Mouse (Mus musculus): ENCODE data around the gene Pih1d1. TPM values are rescaled to one million over a fixed set of nuclear protein-coding genes. Genes with fewer than 3 reads are reported as not detected.
"Not testable (repeated sequence)": the region's sequence is repeated elsewhere in the genome, so short reads cannot be mapped to it uniquely, and the experiment has no call there.

The Pih1d1 gene
- polyA plus RNA-seq, 1 experiment from 2014 or later, result 90.4 TPM

- Histone ChIP-seq H3K36me3 (peaks cover 20% of the 10 kb centered on the region), H3K4me3 (no peak overlapping the region), H3K4me2 (replicated peaks) (no peak overlapping the region), H3K27ac (peak overlapping the region; percentile 17; the same call in 1 of the 2 replicates), H3K9ac (no peak overlapping the region), H3K4me1 (peaks cover 16% of the 10 kb centered on the region), H3K27me3 (no peaks in the 10 kb centered on the region), H3K9me3 (no peaks in the 10 kb centered on the region)
- no peak for ATAC-seq (ENCODE audit: insufficient number of reproducible peaks, insufficient read depth, low FRiP score, low TSS enrichment)
- WGBS, result 37% methylated on average over 11 of the region's 11 CpGs
Observed at GRCm38 (mm10) chr7:45151303-45151702, 2.8 kb upstream of the Pih1d1 start.

GRCm38 (mm10) chr7:45153052-45153451 is 1.1 kb upstream of the Pih1d1 start:
- not testable (repeated sequence) for H3K4me3 ChIP-seq; H3K27ac ChIP-seq; ATAC-seq (ENCODE audit: insufficient number of reproducible peaks, insufficient read depth, low FRiP score, low TSS enrichment); H3K9me3 ChIP-seq; H3K9ac ChIP-seq; H3K27me3 ChIP-seq
- Histone ChIP-seq H3K36me3 (peaks cover 12% of the 10 kb centered on the region), H3K4me1 (peaks cover 16% of the 10 kb centered on the region), H3K4me2 (replicated peaks) (0 out of 2 replicates have a peak overlapping the region, but pooled peaks have one; percentile 74)
- 97% methylated on average over 2 of the region's 2 CpGs for WGBS

GRCm38 (mm10) chr7:45153586-45153985 is 517 bp upstream of the Pih1d1 start:
- WGBS, result 2% methylated on average over 5 of the region's 5 CpGs
- H3K36me3 ChIP-seq, result peaks cover 15% of the 10 kb centered on the region
- H3K4me2 ChIP-seq (replicated peaks), result peak overlapping the region; percentile 74
- no peaks in the 10 kb centered on the region for H3K27me3 ChIP-seq
- peak overlapping the region; percentile 60 for H3K4me3 ChIP-seq
- H3K4me1 ChIP-seq, result peaks cover 16% of the 10 kb centered on the region
- H3K9me3 ChIP-seq, result no peaks in the 10 kb centered on the region
- H3K27ac ChIP-seq, result peak overlapping the region; percentile 95
- no peak for ATAC-seq (ENCODE audit: insufficient number of reproducible peaks, insufficient read depth, low FRiP score, low TSS enrichment)
- H3K9ac ChIP-seq, result peak overlapping the region; percentile 78

GRCm38 (mm10) chr7:45154993-45155514 is 951 bp downstream of the Pih1d1 start:
- WGBS, result 79% methylated on average over 12 of the region's 12 CpGs
- peaks cover 16% of the 10 kb centered on the region for H3K4me1 ChIP-seq
- H3K4me2 ChIP-seq (replicated peaks), result peak overlapping the region; percentile 74
- H3K27ac ChIP-seq, result peak overlapping the region; percentile 95; the same call in 1 of the 2 replicates
- no peaks in the 10 kb centered on the region for H3K9me3 ChIP-seq
- H3K4me3 ChIP-seq, result peak overlapping the region; percentile 60
- peaks cover 28% of the 10 kb centered on the region for H3K36me3 ChIP-seq
- ATAC-seq (ENCODE audit: insufficient number of reproducible peaks, insufficient read depth, low FRiP score, low TSS enrichment), result no peak
- no peaks in the 10 kb centered on the region for H3K27me3 ChIP-seq
- H3K9ac ChIP-seq, result no peak overlapping the region; the same call in 1 of the 2 replicates

GRCm38 (mm10) chr7:45155590-45155989 is 1.5 kb downstream of the Pih1d1 start:
- ATAC-seq (ENCODE audit: insufficient number of reproducible peaks, insufficient read depth, low FRiP score, low TSS enrichment), result no peak
- Histone ChIP-seq H3K27ac (no peak overlapping the region), H3K9me3 (no peaks in the 10 kb centered on the region), H3K9ac (no peak overlapping the region), H3K27me3 (no peaks in the 10 kb centered on the region), H3K4me1 (peaks cover 14% of the 10 kb centered on the region), H3K4me2 (replicated peaks) (peak overlapping the region; percentile 74; the same call in 1 of the 2 replicates), H3K36me3 (peaks cover 34% of the 10 kb centered on the region), H3K4me3 (no peak overlapping the region)
- 82% methylated on average over 9 of the region's 9 CpGs for WGBS

GRCm38 (mm10) chr7:45156206-45156605 is 2.1 kb downstream of the Pih1d1 start:
- Histone ChIP-seq H3K4me1 (peaks cover 8% of the 10 kb centered on the region), H3K36me3 (peaks cover 40% of the 10 kb centered on the region), H3K9ac (no peak overlapping the region), H3K4me3 (no peak overlapping the region), H3K9me3 (no peaks in the 10 kb centered on the region), H3K27ac (no peak overlapping the region), H3K27me3 (no peaks in the 10 kb centered on the region), H3K4me2 (replicated peaks) (no peak overlapping the region)
- WGBS, result 95% methylated on average over 15 of the region's 15 CpGs
- ATAC-seq (ENCODE audit: insufficient number of reproducible peaks, insufficient read depth, low FRiP score, low TSS enrichment), result no peak

- H3K4me3 ChIP-seq, result no peak overlapping the region
- peaks cover 7% of the 10 kb centered on the region for H3K4me1 ChIP-seq
- H3K27ac ChIP-seq, result no peak overlapping the region
- H3K9me3 ChIP-seq, result no peaks in the 10 kb centered on the region
- H3K9ac ChIP-seq, result no peak overlapping the region; the same call in 1 of the 2 replicates
- 86% methylated on average over 14 of the region's 14 CpGs for WGBS
- H3K36me3 ChIP-seq, result peaks cover 41% of the 10 kb centered on the region
- ATAC-seq (ENCODE audit: insufficient number of reproducible peaks, insufficient read depth, low FRiP score, low TSS enrichment), result no peak
- H3K27me3 ChIP-seq, result peaks cover 2% of the 10 kb centered on the region; the same call in 1 of the 2 replicates
- H3K4me2 ChIP-seq (replicated peaks), result no peak overlapping the region
Observed at GRCm38 (mm10) chr7:45157459-45157858, 3.4 kb downstream of the Pih1d1 start.

GRCm38 (mm10) chr7:45158991-45159390 is 4.9 kb downstream of the Pih1d1 start:
- Histone ChIP-seq H3K36me3 (peaks cover 41% of the 10 kb centered on the region), H3K9me3 (no peaks in the 10 kb centered on the region), H3K27me3 (peaks cover 17% of the 10 kb centered on the region), H3K4me1 (peaks cover 4% of the 10 kb centered on the region; the same call in 1 of the 2 replicates), H3K9ac (no peak overlapping the region), H3K4me3 (no peak overlapping the region), H3K27ac (no peak overlapping the region), H3K4me2 (replicated peaks) (no peak overlapping the region)
- 92% methylated on average over 6 of the region's 6 CpGs for WGBS
- no peak for ATAC-seq (ENCODE audit: insufficient number of reproducible peaks, insufficient read depth, low FRiP score, low TSS enrichment)

- WGBS, result 92% methylated on average over 6 of the region's 6 CpGs
- H3K4me2 ChIP-seq (replicated peaks), result no peak overlapping the region
- no peak overlapping the region for H3K4me3 ChIP-seq
- H3K9me3 ChIP-seq, result no peaks in the 10 kb centered on the region
- H3K27ac ChIP-seq, result no peak overlapping the region
- H3K36me3 ChIP-seq, result peaks cover 41% of the 10 kb centered on the region
- ATAC-seq (ENCODE audit: insufficient number of reproducible peaks, insufficient read depth, low FRiP score, low TSS enrichment), result no peak
- peaks cover 4% of the 10 kb centered on the region; the same call in 1 of the 2 replicates for H3K4me1 ChIP-seq
- peaks cover 30% of the 10 kb centered on the region for H3K27me3 ChIP-seq
- H3K9ac ChIP-seq, result no peak overlapping the region
Observed at GRCm38 (mm10) chr7:45160316-45160800, 6.3 kb downstream of the Pih1d1 start.

GRCm38 (mm10) chr7:45160866-45161265 is 6.8 kb downstream of the Pih1d1 start:
- H3K4me1 ChIP-seq, result peaks cover 4% of the 10 kb centered on the region; the same call in 1 of the 2 replicates
- no peak overlapping the region for H3K9ac ChIP-seq
- no peaks in the 10 kb centered on the region for H3K9me3 ChIP-seq
- no peak overlapping the region for H3K4me2 ChIP-seq (replicated peaks)
- H3K27ac ChIP-seq, result no peak overlapping the region
- WGBS, result 89% methylated on average over 3 of the region's 3 CpGs
- H3K27me3 ChIP-seq, result peaks cover 36% of the 10 kb centered on the region
- ATAC-seq (ENCODE audit: insufficient number of reproducible peaks, insufficient read depth, low FRiP score, low TSS enrichment), result no peak
- H3K4me3 ChIP-seq, result no peak overlapping the region
- H3K36me3 ChIP-seq, result peaks cover 41% of the 10 kb centered on the region

- peaks cover 4% of the 10 kb centered on the region; the same call in 1 of the 2 replicates for H3K4me1 ChIP-seq
- peaks cover 45% of the 10 kb centered on the region for H3K27me3 ChIP-seq
- H3K27ac ChIP-seq, result no peak overlapping the region
- WGBS, result 5% methylated on average over 35 of the region's 35 CpGs
- H3K36me3 ChIP-seq, result peaks cover 41% of the 10 kb centered on the region
- H3K4me2 ChIP-seq (replicated peaks), result peak overlapping the region; percentile 69
- peak overlapping the region; percentile 32; the same call in 1 of the 2 replicates for H3K9ac ChIP-seq
- H3K4me3 ChIP-seq, result peak overlapping the region; percentile 33
- no peaks in the 10 kb centered on the region for H3K9me3 ChIP-seq
- ATAC-seq (ENCODE audit: insufficient number of reproducible peaks, insufficient read depth, low FRiP score, low TSS enrichment), result peak; percentile 87
Observed at GRCm38 (mm10) chr7:45161612-45162473, 7.7 kb downstream of the Pih1d1 start.
